Mouse (Mus musculus) cortical plate, adult 2 months (tissue): ENCODE measurements around the gene Acer3. TPM values are rescaled to one million over a fixed set of nuclear protein-coding genes. Genes with fewer than 3 reads are reported as not detected.

Experiments
- H3K27ac ChIP-seq: fragments of 200-500 bp; 2 replicates; pipeline ENCODE4 v1.5.1; 2012; ENCODE audit warnings: low read length, control low read depth, inconsistent platforms; ENCODE audit not compliant: insufficient read depth
- H3K4me1 ChIP-seq: fragments of 200-500 bp; 2 replicates; pipeline ENCODE4 v1.6.1; 2011; ENCODE audit warnings: low read length; ENCODE audit not compliant: control insufficient read depth, insufficient read depth
- H3K4me3 ChIP-seq: fragments of 200-500 bp; 2 replicates; pipeline ENCODE4 v1.5.1; 2011; ENCODE audit warnings: mild to moderate bottlenecking, low read length, control low read depth; ENCODE audit not compliant: insufficient read depth
- CTCF ChIP-seq: fragments of 200-500 bp; IDR thresholded peaks from 2 replicates; pipeline ENCODE4 v1.5.1; 2011; ENCODE audit warnings: mild to moderate bottlenecking, control low read depth, low read length; ENCODE audit not compliant: insufficient read depth; ENCODE audit errors: extremely low read depth
- POLR2A ChIP-seq: fragments of 200-500 bp; IDR thresholded peaks from 2 replicates; pipeline ENCODE4 v1.6.1; 2011; ENCODE audit warnings: mild to moderate bottlenecking, low read length, control low read depth; ENCODE audit not compliant: insufficient read depth; ENCODE audit errors: extremely low read depth
- polyA plus RNA-seq: library from polyadenylated mRNA; depleted of rRNA; stranded (reverse); fragments of >200 nt; gene quantifications from 2 replicates; pipeline ENCODE4 v1.2.3, GENCODE M21; 2012; rRNA removed

Acer3 gene
- polyA plus RNA-seq, 1 experiment, result 10.3 TPM

- TF ChIP-seq POLR2A (no peak), CTCF (no peak)
- H3K4me1 ChIP-seq, result peaks cover 2% of the 10 kb centered on the region
- H3K27ac ChIP-seq, result no peak overlapping the region
- no peak overlapping the region for H3K4me3 ChIP-seq
Observed at GRCm38 (mm10) chr7:98163700-98164099, 157.3 kb downstream of the Acer3 start.

GRCm38 (mm10) chr7:98162239-98162638 lies 158.8 kb downstream of the Acer3 start:
- peaks cover 2% of the 10 kb centered on the region for H3K4me1 ChIP-seq
- no peak overlapping the region for H3K4me3 ChIP-seq
- H3K27ac ChIP-seq, result no peak overlapping the region
- TF ChIP-seq POLR2A (no peak), CTCF (no peak)

- TF ChIP-seq CTCF (no peak), POLR2A (no peak)
- Histone ChIP-seq H3K4me3 (no peak overlapping the region), H3K4me1 (no peaks in the 10 kb centered on the region; the same call in 1 of the 2 replicates), H3K27ac (no peak overlapping the region)
Observed at GRCm38 (mm10) chr7:98160041-98160740, 160.8 kb downstream of the Acer3 start.

GRCm38 (mm10) chr7:98158481-98158880 lies 162.5 kb downstream of the Acer3 start:
- no peak overlapping the region for H3K27ac ChIP-seq
- H3K4me3 ChIP-seq, result no peak overlapping the region
- no peaks in the 10 kb centered on the region for H3K4me1 ChIP-seq
- TF ChIP-seq POLR2A (no peak), CTCF (no peak)

DNA sequence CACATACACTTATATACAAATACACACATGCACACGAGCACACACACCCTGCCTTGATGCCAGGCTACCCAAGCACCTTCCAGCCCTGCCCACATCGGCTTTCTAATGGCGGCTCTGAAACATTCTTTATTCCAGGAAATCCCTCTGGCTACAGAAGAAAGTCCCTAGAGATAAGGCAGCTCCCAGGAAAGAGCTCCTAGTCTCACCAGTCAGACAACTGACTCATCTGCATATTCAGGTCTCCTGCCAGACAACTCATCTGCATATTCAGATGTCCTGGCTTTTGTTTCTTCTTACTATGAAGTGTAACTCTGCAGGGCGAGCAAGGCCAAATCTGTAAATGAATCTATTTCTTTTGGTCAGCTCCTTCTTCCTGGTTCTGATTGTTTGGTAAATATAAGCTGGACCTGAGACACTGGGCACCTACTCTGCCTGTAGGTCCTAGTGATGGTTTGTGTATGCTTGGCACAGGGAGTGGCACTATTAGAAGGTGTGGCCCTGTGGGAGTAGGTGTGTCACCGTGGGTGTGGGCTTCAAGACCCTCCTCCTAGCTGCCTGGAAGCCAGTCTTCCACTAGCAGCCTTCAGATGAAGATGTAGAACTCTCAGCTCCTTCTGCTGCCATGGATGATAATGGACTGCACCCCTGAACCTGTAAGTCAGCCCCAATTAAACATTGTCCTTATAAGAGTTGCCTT lies 163.2 kb downstream of the Acer3 start:
- no peak overlapping the region for H3K27ac ChIP-seq
- TF ChIP-seq POLR2A (no peak), CTCF (no peak)
- no peaks in the 10 kb centered on the region for H3K4me1 ChIP-seq
- H3K4me3 ChIP-seq, result no peak overlapping the region

Other genes with a start within 250 kb of the Acer3 start
- 20.3 and 23.1 TPM in 2 replicates for gene Myo7a, start 201.7 kb downstream of the Acer3 start, polyA plus RNA-seq
- 0.33 and 0.34 TPM in 2 replicates for gene Omp, start 175.7 kb downstream of the Acer3 start, polyA plus RNA-seq
- 36.1 and 36.5 TPM in 2 replicates for gene Capn5, start 142.9 kb downstream of the Acer3 start, polyA plus RNA-seq
- gene B3gnt6, start 121.7 kb downstream of the Acer3 start, polyA plus RNA-seq, result 0.40 and 0.61 TPM in 2 replicates
- 2.2 and 3.1 TPM in 2 replicates for gene Tsku, start 40.1 kb upstream of the Acer3 start, polyA plus RNA-seq
- not detected in 2 replicates for gene Gucy2d, start 119.2 kb upstream of the Acer3 start, polyA plus RNA-seq
- 4.4 and 4.6 TPM in 2 replicates for gene Lrrc32, start 168.1 kb upstream of the Acer3 start, polyA plus RNA-seq